Mouse (Mus musculus): Measurements from ENCODE around the gene Anks1. TPM values are rescaled to one million over a fixed set of nuclear protein-coding genes. Genes with fewer than 3 reads are reported as not detected.
A peak's percentile ranks its signal among the peaks of the same experiment; 100 is the strongest.
"Not testable (repeated sequence)": the region's sequence is repeated elsewhere in the genome, so short reads cannot be mapped to it uniquely, and the experiment has no call there.

Anks1 gene
- polyA plus RNA-seq, 1 experiment from 2014 or later, result 19.0 TPM

DNA sequence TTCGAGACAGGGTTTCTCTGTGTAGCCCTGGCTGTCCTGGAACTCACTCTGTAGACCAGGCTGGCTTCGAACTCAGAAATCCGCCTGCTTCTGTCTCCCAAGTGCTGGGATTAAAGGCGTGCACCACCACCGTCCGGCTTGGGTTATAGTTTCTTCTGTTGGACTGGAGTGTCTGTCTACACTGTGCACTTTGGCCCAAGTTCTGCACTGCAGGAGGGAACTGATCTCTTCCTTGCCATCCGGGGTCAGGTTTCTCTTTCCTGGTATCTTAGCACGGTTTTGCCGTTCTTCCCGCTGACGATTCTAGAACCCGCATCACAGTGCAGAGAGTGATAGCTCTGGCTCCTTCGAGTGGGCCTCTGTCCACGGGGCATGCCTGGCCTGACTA lies 73.0 kb downstream of the Anks1 start:
- ATAC-seq (ENCODE audit: insufficient number of reproducible peaks, insufficient read depth, low FRiP score, low TSS enrichment, low read depth); H3K9me3 ChIP-seq; H3K4me2 ChIP-seq; H3K9ac ChIP-seq (replicated peaks); H3K27me3 ChIP-seq; H3K4me1 ChIP-seq (replicated peaks); H3K4me3 ChIP-seq (replicated peaks); H3K27ac ChIP-seq: not testable (repeated sequence)
- H3K36me3 ChIP-seq, result peaks cover 67% of the 10 kb centered on the region
- WGBS, result 89% methylated on average over 14 of the region's 14 CpGs

DNA sequence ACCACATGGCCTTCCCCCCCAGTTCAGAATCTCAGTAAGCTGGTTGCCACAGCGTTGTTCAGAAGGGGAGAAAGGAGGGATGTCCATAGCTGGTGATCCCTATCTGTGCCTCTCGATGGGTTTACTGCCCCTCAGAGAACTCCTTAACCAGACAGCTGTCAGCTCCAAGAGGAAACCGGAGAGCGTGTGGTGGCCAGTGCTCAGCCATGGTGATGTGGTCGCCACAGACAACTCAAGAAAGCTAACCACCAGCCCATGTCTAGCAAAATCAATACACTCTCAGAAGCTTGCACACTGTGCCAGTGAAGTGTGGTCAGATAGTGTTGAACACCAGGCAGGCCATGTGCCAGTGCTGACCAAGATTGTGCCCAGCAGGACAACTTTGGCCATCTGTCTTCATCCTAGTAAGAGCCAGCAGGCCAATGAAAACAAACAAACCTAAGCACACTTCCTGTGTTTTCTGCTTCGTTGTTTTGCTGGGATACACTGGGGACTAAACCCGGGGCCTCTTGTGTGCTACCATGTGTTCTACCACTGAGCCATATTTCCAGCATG lies 73.7 kb downstream of the Anks1 start:
- 81% methylated on average over 7 of the region's 7 CpGs for WGBS
- H3K27ac ChIP-seq, result no peak overlapping the region
- H3K27me3 ChIP-seq, result no peaks in the 10 kb centered on the region
- no peak overlapping the region for H3K9ac ChIP-seq (replicated peaks)
- H3K36me3 ChIP-seq, result peaks cover 67% of the 10 kb centered on the region
- no peak overlapping the region for H3K4me2 ChIP-seq
- ATAC-seq (ENCODE audit: insufficient number of reproducible peaks, insufficient read depth, low FRiP score, low TSS enrichment, low read depth), result no peak
- H3K9me3 ChIP-seq, result no peaks in the 10 kb centered on the region
- no peak overlapping the region for H3K4me3 ChIP-seq (replicated peaks)
- no peaks in the 10 kb centered on the region for H3K4me1 ChIP-seq (replicated peaks)

DNA sequence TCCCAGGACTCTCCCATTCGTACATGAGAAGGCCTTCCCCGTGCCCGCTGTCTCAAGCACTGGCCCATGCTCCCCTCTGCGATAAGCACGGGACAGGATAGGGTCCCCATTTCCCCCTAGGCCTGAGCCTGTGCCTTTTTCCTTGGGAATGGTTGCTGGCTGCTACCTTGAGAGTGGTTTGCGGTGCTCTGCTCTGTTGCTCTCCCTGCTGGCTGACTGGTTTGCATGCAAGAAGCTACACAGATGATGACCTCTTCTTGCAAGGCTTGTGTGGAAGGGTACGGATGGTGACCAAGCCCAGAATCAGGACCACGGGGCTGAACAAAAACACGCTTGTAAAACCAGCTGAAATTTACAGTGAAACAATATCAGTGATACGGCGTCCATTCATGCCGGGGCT lies 75.3 kb downstream of the Anks1 start:
- no peaks in the 10 kb centered on the region for H3K27me3 ChIP-seq
- H3K27ac ChIP-seq, result no peak overlapping the region
- no peak overlapping the region for H3K4me2 ChIP-seq
- WGBS, result 90% methylated on average over 12 of the region's 12 CpGs
- H3K9ac ChIP-seq (replicated peaks), result no peak overlapping the region
- H3K4me3 ChIP-seq (replicated peaks), result no peak overlapping the region
- H3K4me1 ChIP-seq (replicated peaks), result no peaks in the 10 kb centered on the region
- ATAC-seq (ENCODE audit: insufficient number of reproducible peaks, insufficient read depth, low FRiP score, low TSS enrichment, low read depth), result no peak
- no peaks in the 10 kb centered on the region for H3K9me3 ChIP-seq
- H3K36me3 ChIP-seq, result peaks cover 66% of the 10 kb centered on the region

DNA sequence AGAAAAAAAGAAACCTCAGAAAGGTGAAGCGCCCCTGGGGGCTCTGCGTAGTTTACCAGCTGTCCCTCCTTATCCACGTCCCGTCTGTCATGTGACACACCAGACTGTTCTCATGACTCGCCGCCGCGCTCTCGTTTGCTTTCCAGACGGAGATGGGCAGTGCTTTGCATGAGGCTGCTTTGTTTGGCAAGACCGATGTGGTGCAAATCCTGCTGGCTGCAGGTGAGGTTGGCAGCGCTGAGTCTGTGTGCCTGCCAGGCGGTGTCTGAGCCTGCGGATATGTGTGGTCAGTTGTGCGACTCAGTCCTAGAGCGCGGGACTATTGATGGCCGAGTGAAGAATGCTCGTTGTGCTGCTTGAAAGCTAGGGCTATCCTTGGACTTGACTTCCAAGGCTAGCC lies 77.0 kb downstream of the Anks1 start:
- Histone ChIP-seq H3K4me1 (replicated peaks) (no peaks in the 10 kb centered on the region), H3K27ac (no peak overlapping the region), H3K9me3 (no peaks in the 10 kb centered on the region), H3K4me2 (no peak overlapping the region), H3K36me3 (peaks cover 64% of the 10 kb centered on the region), H3K27me3 (no peaks in the 10 kb centered on the region), H3K4me3 (replicated peaks) (no peak overlapping the region), H3K9ac (replicated peaks) (no peak overlapping the region)
- WGBS, result 95% methylated on average over 19 of the region's 19 CpGs
- ATAC-seq (ENCODE audit: insufficient number of reproducible peaks, insufficient read depth, low FRiP score, low TSS enrichment, low read depth), result no peak

DNA sequence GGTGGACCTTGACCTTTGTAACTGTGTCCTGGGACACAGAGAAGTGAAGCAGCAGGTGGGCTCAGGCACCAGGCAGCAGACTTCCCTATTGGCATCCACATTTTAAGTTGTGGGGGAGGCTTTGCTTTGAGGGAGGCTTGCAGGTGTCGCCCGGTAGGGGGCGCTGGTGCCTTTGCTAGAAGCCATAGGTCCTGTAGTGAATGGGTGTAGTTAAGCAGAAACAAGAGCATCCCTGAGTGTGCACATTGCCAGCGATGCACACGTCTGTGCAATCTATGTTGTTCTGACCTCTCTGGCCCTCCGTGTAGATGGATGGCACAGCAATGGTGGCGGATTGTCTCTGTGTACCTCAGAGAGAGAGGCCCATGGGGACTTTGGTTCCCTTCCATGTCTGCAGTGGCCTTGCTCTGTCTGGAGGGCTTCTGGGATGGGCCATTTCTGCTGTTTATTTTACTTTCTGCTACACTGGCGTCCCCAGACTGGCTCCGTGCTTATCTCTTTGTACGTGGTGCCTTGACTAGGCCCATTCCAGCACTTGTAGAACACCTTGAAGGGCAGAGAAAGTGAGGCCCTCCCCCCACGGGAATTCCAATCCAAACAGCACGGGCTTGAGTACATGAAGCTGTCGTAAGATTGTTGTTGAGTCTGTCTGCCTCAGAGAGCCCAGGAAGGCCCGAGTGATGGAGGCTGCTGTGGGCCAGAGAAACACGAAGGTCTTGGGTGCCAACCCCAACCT lies 80.9 kb downstream of the Anks1 start:
- Histone ChIP-seq H3K4me1 (replicated peaks) (peaks cover 7% of the 10 kb centered on the region; the same call in 1 of the 2 replicates), H3K27me3 (no peaks in the 10 kb centered on the region), H3K4me2 (no peak overlapping the region), H3K4me3 (replicated peaks) (no peak overlapping the region), H3K9ac (replicated peaks) (no peak overlapping the region), H3K9me3 (no peaks in the 10 kb centered on the region), H3K27ac (no peak overlapping the region), H3K36me3 (peaks cover 86% of the 10 kb centered on the region)
- 44% methylated on average over 15 of the region's 15 CpGs for WGBS
- ATAC-seq (ENCODE audit: insufficient number of reproducible peaks, insufficient read depth, low FRiP score, low TSS enrichment, low read depth), result peak; percentile 23; the same call in 1 of the 2 replicates

DNA sequence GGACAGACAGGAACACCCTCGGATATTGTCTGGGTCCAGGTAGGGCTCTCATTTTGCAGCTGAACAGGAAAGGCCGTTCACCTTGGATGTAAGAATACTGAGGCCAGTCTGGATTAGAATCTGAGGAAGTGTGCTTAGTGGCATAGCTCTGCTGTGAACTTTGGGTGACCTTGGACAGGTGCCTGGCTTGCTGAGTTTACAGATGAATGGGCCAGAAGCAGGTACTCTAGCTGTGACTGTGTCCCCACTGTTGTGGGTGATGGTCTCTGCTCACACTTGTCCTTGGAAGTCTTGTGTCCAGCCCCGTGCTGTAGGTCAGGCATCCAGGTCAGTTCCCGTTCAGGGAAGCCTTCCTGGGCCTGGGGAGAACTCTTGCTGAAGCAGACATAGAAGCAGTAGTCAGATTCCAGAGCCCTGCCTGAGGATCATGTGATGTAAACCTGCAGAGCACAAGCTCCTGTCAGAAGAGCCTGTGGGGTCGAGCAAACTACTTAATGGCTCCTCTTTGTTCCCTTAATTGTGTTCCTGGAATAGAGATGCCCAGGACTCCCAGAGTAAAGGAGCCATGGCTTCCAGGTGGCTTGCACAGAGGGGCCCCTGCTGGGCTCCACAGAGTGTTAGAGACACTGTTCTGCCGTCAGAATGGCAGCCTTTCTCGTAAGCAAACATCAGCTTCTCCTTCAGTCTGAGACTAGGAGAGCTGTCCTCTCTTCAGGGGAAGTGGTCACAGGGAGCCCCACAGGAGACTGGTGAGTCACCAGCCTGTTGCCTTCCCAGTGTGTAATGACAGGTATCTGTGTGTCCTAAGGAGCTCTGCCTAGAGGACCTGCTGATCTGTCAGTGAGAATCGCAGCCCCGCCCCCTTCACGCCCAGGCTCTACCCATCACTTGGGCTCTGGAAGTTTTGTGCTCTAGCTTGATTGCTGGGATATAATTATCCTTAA lies 85.2 kb downstream of the Anks1 start:
- no peak for ATAC-seq (ENCODE audit: insufficient number of reproducible peaks, insufficient read depth, low FRiP score, low TSS enrichment, low read depth)

DNA sequence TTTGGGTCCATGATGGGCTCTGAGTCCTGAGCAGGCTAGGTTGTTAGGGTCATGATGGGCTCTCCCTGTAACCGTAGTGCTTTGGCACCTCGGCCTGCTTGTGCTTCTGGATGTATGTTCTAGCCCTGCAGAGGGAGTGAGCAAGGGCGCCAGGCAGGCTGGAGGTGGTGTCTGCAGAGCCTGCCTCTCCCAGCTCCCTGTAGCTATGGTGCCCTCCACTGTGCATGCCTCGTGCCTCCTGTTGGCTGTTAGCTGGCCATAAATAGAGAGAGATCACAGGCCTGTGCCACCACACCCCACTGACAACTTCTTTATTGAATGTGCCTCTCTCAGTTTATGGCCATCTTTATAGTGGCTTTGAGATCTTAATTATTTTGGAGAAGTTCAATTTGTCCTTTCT lies 87.2 kb downstream of the Anks1 start:
- WGBS, result 51% methylated on average over 4 of the region's 4 CpGs

More for the DNA sequence above, 85.2 kb downstream of the Anks1 start:
- peaks cover 82% of the 10 kb centered on the region for H3K36me3 ChIP-seq
- H3K4me2 ChIP-seq, result no peak overlapping the region
- H3K9ac ChIP-seq (replicated peaks), result 0 out of 2 replicates have a peak overlapping the region, but pooled peaks have one; percentile 18
- peaks cover 26% of the 10 kb centered on the region for H3K4me1 ChIP-seq (replicated peaks)
- no peak overlapping the region for H3K4me3 ChIP-seq (replicated peaks)
- no peaks in the 10 kb centered on the region for H3K27me3 ChIP-seq
- 61% methylated on average over 10 of the region's 10 CpGs for WGBS
- H3K27ac ChIP-seq, result no peak overlapping the region
- H3K9me3 ChIP-seq, result no peaks in the 10 kb centered on the region

DNA sequence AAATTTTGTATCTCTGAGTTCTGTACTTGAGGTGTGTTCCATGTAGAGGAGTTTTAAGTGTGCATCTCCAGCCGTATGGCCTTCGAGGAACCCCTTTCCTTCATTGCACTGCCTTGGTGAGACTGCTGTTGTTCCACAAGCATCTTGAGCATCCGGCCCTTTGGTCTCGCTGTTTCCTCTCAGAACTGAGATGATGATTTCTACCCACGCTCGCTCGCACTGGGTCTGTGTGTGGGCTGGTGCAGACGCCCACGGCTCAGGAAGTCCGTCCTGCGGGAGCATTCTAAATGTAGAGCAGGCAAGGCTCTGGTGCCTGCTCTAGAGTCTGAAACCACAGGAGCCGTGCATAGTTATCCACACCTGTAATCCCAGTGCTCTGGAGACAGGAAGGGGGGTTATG lies 88.1 kb downstream of the Anks1 start:
- no peak for ATAC-seq (ENCODE audit: insufficient number of reproducible peaks, insufficient read depth, low FRiP score, low TSS enrichment, low read depth)
- H3K4me1 ChIP-seq (replicated peaks), result peaks cover 48% of the 10 kb centered on the region
- no peaks in the 10 kb centered on the region for H3K27me3 ChIP-seq
- no peak overlapping the region for H3K4me3 ChIP-seq (replicated peaks)
- H3K27ac ChIP-seq, result peak overlapping the region; percentile 62
- H3K4me2 ChIP-seq, result no peak overlapping the region
- WGBS, result 59% methylated on average over 12 of the region's 12 CpGs
- H3K36me3 ChIP-seq, result peaks cover 62% of the 10 kb centered on the region
- H3K9me3 ChIP-seq, result no peaks in the 10 kb centered on the region
- no peak overlapping the region for H3K9ac ChIP-seq (replicated peaks)

More for the DNA sequence above, 87.2 kb downstream of the Anks1 start:
- ATAC-seq (ENCODE audit: insufficient number of reproducible peaks, insufficient read depth, low FRiP score, low TSS enrichment, low read depth), result no peak
- H3K4me1 ChIP-seq (replicated peaks), result peaks cover 39% of the 10 kb centered on the region
- H3K4me3 ChIP-seq (replicated peaks), result no peak overlapping the region
- peaks cover 70% of the 10 kb centered on the region for H3K36me3 ChIP-seq
- H3K9me3 ChIP-seq, result no peaks in the 10 kb centered on the region
- 0 out of 2 replicates have a peak overlapping the region, but pooled peaks have one; percentile 41 for H3K27ac ChIP-seq
- 0 out of 2 replicates have a peak overlapping the region, but pooled peaks have one; percentile 27 for H3K9ac ChIP-seq (replicated peaks)
- H3K4me2 ChIP-seq, result no peak overlapping the region
- H3K27me3 ChIP-seq, result no peaks in the 10 kb centered on the region

DNA sequence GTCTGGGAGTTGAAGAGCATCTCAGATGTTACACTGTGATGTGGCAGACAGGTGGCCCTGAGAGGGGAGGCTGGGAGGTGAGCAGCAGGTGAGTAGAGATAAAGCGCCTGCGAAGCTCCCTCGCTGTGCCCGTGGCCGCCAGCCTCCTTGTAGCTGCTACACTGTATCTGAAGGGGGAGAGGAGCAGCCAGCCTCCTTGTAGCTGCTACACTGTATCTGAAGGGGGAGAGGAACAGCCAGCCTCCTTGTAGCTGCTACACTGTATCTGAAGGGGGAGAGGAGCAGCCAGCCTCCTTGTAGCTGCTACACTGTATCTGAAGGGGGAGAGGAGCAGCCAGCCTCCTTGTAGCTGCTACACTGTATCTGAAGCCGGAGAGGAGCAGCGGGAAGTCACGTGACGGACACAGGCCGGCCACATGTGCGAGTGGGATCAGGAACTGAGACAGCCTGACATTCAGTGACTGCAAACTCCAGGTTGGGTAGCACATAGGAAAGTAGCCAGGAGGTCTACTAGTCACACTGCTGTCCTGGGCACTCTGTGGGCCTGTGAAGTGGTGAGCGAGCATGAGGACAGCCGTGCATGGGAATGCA lies 90.7 kb downstream of the Anks1 start:
- peaks cover 49% of the 10 kb centered on the region for H3K4me1 ChIP-seq (replicated peaks)
- not testable (repeated sequence) for H3K4me2 ChIP-seq; H3K4me3 ChIP-seq (replicated peaks); H3K9ac ChIP-seq (replicated peaks); H3K27me3 ChIP-seq; H3K9me3 ChIP-seq; ATAC-seq (ENCODE audit: insufficient number of reproducible peaks, insufficient read depth, low FRiP score, low TSS enrichment, low read depth)
- H3K36me3 ChIP-seq, result peaks cover 40% of the 10 kb centered on the region
- WGBS, result 85% methylated on average over 13 of the region's 13 CpGs
- peak overlapping the region; percentile 81 for H3K27ac ChIP-seq

DNA sequence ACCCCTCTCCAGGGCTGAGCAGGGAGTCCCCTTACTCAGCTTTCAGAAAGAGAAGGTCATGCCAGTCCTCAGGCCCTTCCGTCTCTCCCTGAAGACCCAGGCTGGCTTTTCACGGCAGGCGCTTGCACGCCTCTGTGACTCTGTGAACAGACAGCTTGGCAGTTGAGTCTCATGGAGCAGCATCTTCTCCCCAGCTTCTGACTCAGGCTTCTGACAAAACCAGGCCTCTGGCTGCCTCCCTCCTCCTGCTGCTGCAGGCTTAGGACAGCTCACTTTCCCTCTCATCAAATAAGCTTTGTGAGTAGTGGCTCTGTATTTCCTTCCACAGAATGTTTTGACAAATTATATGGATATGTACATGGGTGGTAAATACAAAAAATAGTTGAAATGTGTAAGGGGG lies 91.3 kb downstream of the Anks1 start:
- Histone ChIP-seq H3K4me3 (replicated peaks) (no peak overlapping the region), H3K27ac (peak overlapping the region; percentile 81), H3K9ac (replicated peaks) (0 out of 2 replicates have a peak overlapping the region, but pooled peaks have one; percentile 34), H3K27me3 (no peaks in the 10 kb centered on the region), H3K4me1 (replicated peaks) (peaks cover 51% of the 10 kb centered on the region), H3K36me3 (peaks cover 39% of the 10 kb centered on the region), H3K9me3 (no peaks in the 10 kb centered on the region), H3K4me2 (no peak overlapping the region)
- WGBS, result 85% methylated on average over 4 of the region's 4 CpGs
- no peak for ATAC-seq (ENCODE audit: insufficient number of reproducible peaks, insufficient read depth, low FRiP score, low TSS enrichment, low read depth)

DNA sequence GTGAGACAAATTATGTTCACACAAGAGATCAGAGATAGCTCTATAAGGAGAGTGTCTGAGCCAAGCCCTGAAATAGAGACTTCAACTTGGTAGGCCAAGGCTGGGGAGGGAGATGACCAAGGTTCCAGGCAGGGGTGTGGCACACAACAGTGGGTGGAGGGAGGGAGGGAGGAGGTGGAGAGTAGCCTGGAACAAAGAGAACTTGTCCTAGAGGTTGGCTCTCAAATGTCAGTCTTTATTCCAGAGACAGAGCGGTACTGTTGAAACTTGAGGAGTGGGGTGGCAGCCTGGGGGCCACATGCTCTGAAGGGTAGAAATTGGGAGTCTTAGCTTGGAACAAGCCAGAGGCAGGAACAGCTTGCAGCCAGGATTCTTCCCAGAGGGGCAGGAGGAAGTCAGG lies 91.7 kb downstream of the Anks1 start:
- H3K9me3 ChIP-seq, result no peaks in the 10 kb centered on the region
- no peaks in the 10 kb centered on the region for H3K27me3 ChIP-seq
- peaks cover 35% of the 10 kb centered on the region for H3K36me3 ChIP-seq
- H3K4me3 ChIP-seq (replicated peaks), result no peak overlapping the region
- H3K4me2 ChIP-seq, result no peak overlapping the region
- H3K4me1 ChIP-seq (replicated peaks), result peaks cover 55% of the 10 kb centered on the region
- peak overlapping the region; percentile 81 for H3K27ac ChIP-seq
- H3K9ac ChIP-seq (replicated peaks), result no peak overlapping the region
- 0 out of 2 replicates have a peak, but pooled peaks have one; percentile 18 for ATAC-seq (ENCODE audit: insufficient number of reproducible peaks, insufficient read depth, low FRiP score, low TSS enrichment, low read depth)
- 52% methylated on average over 1 of the region's 1 CpGs for WGBS

All from limb, embryonic 12.5 days (tissue).